Mouse (Mus musculus): ENCODE results near the gene Itih2. TPM values are rescaled to one million over a fixed set of nuclear protein-coding genes. Genes with fewer than 3 reads are reported as not detected.
A peak's percentile ranks its signal among the peaks of the same experiment; 100 is the strongest.

Gene Itih2
- polyA plus RNA-seq (2017; shearing (Covaris generic)), result not detected

- no peak for ATAC-seq
These were observed at the start of gene Itih2 for GRCm38 (mm10) chr2:10131296-10131695. Gene Itih2, minus strand, starts transcription at chr2:10131396.

DNA sequence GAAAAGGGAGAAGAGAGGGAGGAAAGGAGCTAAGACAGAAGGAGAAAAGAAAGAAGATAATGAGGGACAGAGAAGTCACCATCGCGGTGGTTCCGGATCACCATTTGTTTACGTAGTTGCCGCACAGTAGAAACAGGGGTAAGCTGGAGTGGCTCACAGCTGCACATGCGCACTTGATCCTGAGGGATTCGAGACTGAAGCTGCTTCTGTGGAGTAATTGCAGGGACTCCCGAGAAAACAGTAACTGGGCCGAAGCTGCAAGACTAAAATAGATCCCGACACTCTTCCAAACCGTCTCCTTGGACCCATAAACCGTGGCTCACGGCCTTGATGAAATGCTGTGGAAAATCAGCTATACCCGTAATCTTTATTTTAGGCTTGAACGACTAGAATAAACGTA, 38.8 kb upstream of the Itih2 start:
- ATAC-seq, result no peak

DNA sequence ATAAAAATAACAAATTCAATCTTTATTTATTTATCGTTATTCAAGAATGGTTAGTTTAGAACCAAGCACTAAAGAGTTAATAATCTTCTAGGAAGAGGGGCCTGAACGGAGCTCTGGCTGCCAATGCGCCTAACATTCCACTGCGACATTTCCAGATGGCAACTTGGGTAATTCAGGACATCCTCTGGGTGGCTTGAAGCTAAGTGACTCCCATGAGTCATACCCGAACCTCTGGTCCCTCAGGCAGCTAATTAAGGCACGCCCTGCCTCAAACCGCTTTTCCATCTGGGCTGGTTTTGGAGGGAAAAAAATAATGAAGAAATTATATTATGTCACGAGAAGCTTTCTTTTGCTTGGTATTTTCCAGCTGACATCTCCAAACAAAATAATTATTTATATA, 36.8 kb upstream of the Itih2 start:
- ATAC-seq, result no peak

DNA sequence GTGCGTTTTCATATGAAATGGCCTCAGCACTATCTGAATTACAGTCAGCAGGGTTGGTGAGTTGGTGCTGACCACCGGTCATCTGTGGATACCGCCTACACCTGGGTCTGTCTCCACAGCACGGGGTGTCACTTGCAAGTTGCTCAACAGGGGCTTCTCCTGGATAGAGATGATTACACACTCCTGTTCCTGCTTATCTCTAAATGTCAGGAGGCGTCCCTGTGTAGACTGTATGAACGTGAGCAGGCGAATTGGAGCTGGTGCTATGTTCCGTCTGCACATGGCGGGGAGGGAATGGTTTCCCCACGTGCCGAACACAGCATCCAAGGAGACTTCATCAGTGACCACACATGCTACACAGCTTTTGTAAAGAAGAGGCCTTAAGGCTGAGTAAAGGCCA, 36.1 kb upstream of the Itih2 start:
- ATAC-seq, result no peak

- ATAC-seq, result no peak
These were observed 35.4 kb upstream of the Itih2 start for GRCm38 (mm10) chr2:10166635-10167034.

DNA sequence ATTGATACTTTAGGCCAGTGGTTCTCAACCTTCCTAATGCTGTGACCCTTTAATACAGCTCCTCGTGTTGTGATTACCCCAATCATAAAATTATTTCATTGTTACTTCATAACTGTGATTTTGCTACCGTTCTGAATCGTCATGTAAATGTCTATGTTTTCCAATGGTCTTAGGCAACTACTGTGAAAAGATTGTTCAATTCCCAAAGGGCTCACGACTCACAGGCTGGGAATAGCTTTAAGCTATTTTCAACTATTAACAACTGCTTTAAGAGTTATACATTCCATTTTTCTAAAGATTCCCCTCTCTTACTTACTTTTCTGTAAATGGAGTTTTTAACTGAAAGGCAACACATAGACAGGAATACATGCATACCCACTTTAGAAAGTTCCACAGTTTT, 30.8 kb upstream of the Itih2 start:
- ATAC-seq, result no peak

DNA sequence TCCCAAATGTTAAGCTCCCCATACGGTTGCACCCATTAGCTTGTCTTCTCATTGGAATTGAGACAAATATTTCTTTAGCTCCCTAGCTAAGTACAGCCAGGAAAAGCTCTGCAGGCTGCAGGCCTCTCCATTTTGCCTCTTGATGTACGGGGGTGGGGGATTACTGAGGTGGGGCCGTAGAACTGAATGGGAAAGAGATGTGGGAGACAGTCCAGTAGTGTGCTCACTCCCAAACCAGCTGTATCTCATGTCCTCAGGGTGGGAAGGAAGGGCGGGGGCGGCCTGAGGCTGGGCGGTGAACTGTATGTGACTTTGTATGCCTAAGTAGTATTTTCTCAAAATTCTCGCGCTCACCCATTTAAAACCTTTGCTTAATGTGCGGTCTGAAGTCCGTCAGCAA, 26.0 kb upstream of the Itih2 start:
- ATAC-seq, result no peak

DNA sequence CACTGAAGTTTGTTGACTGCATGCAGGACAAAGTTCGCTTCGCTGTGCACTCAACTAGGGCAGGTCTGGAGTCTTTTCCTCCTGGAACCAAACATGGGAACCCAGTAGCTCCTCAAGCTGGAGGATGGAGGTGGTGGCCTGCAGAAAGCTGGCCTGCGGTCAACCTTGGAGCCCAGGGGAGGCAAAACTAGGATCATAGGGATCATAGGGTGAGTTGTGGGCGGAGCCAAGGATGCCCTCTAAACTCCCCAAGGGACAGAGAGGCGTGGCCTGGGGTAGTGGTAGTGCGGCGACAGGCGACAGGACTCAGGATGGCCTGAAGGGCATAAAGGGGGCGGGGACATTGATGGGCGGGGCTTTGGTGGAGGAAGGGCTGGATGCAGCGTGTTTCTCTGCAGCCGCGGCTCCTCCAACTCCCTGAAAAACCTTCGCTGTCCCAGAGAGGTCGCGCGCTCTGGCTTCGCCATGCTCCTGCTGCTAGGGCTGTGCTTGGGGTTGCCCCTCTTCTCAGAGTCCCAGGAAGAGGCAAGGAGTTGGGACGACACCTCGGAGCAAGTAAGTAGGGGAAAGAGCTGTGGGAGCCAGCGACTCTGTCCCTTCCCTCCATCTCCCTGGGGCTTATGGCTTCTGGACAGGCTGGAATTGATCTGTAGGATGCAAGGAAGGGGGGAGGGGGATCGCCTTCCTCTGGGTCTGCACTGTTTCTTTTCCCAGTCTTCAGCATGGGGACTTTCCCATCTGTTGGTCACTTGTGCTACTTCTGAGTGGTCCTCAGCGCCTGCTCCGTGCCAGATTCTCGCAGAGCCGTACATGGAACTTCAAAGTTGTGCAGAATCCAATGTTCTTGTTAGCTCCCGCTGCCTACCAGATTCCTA, 22.2 kb upstream of the Itih2 start, which contains the start of gene Itih5:
Itih5 (plus strand) TSS at position 371 of the 875 bp plus-strand sequence.
- peak; percentile 60 for ATAC-seq

DNA sequence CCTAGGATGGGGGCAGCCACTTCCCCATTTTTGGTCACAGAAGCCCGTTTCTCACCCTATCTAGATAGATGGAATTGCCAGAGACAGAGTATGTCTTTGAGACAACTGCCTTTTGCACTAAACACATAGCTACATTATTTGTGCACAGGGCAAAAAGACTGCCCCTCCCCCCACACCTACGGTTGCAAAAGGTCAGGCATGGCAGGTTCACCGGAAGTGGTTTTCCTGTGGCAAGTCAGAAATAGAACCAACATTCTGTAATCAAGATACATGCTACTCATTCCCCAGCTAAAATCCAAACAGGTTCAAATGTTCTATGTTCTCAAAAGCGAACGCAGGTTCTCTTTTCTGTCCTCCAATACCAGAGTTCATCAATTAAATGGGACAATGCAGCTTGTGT, 21.4 kb upstream of the Itih2 start:
- peak; percentile 71 for ATAC-seq

DNA sequence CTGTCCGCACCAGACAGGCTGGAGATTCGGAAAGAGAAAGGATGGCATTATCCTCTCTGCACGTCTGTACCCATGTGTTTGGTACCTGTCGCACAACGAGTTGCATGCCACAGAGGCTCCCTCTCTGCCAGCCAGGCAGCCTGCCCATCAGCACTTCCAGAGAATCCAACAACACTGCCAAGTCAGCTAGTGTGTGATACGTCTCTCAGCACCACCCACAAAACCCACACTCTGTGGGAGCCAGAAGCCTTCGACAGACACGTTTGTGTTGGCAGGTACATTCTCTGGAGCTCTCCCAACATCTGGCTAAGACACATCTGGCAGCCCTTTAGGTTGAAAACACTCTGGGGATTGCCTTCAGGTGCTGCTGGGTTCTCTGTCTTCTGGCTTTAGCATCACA, 16.0 kb upstream of the Itih2 start:
- no peak for ATAC-seq

GRCm38 (mm10) chr2:10145514-10145913, 14.3 kb upstream of the Itih2 start:
- no peak for ATAC-seq

- peak; percentile 100 for ATAC-seq
These were observed 11.6 kb upstream of the Itih2 start for GRCm38 (mm10) chr2:10142472-10143454.

DNA sequence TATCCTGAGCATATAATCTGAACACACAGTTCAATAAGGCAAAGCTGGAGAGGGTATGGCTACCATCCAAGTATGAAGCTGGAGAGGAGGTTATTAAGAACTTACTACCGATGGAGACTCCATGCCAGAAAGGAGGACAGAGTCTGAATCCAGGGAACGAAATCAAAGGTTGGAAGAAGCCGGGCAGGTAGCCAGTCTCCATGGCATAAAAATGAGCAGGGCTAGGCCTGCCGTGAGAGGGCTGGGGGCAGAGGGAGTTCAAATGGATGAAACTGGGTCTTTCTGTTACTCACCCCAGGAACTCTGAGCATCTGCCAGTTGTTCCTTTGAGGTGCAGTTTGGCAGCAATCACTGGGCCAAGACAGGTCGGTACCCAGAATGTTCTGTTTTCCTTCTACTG, 9.3 kb upstream of the Itih2 start:
- ATAC-seq, result no peak

GRCm38 (mm10) chr2:10137320-10137719, 6.1 kb upstream of the Itih2 start:
- ATAC-seq, result no peak

DNA sequence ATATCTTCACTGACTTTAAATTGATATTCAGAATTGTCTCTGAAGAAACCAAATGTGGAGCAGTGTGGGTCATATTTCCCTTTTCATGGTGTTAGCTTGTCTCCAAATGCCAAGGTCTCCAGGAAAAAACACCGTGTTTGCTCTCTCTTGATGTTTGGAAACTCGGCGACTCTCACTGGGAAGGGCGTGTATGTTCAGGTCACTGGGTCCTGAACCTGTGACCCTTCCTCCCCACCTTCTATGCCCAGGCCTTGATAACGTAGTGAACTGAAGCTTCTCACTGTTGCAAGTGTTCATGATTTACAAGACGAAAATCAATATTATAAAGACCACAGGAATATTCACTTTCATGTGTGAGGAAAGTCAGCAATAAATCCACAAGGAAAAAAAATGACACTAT, 2.7 kb upstream of the Itih2 start:
- ATAC-seq, result no peak

GRCm38 (mm10) chr2:10132128-10132527, 932 bp upstream of the Itih2 start:
- no peak for ATAC-seq

GRCm38 (mm10) chr2:10130341-10130990, 730 bp downstream of the Itih2 start:
- ATAC-seq, result no peak

GRCm38 (mm10) chr2:10128571-10128970, 2.6 kb downstream of the Itih2 start:
- no peak for ATAC-seq

DNA sequence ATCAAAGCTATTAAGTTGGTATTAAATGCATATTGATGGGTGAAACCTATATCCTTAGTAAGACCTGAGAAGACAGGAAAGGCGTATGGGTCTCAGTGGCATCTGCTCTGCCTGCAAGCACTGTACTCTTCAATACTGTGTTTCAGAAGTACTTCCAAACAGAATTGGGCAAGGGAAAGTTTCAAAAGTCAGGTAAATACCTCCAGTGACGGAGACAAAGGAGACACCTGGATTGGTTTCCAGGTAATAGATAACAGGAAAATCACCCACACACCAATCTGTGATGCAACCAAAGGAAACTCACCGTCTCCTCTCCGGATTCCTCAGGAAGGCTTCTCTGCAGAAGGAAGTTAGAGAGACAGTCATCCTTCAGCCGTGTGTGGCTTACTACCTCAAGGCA, 3.7 kb downstream of the Itih2 start:
- no peak for ATAC-seq

- ATAC-seq, result no peak
These were observed 5.1 kb downstream of the Itih2 start for GRCm38 (mm10) chr2:10126122-10126521.

- no peak for ATAC-seq
These were observed 9.4 kb downstream of the Itih2 start for GRCm38 (mm10) chr2:10121826-10122225.

- no peak for ATAC-seq
These were observed 11.9 kb downstream of the Itih2 start for GRCm38 (mm10) chr2:10119276-10119675.

GRCm38 (mm10) chr2:10118751-10119150, 12.4 kb downstream of the Itih2 start:
- ATAC-seq, result no peak
